Mouse (Mus musculus) spleen, adult 2 months (tissue): ENCODE measurements around the gene Podn. TPM values are rescaled to one million over a fixed set of nuclear protein-coding genes. Genes with fewer than 3 reads are reported as not detected.

Experiments
- DNase-seq, 2 experiments: peaks; one replicate each; pipeline versions ENCODE4 v3.0.0 to v3.0.0-alpha.2; 2012 to 2021; ENCODE audit warnings: low spot score in 2 of 2, low read depth in 1 of 2
- H3K27ac ChIP-seq: fragments of 200-500 bp; 2 replicates; pipeline ENCODE4 v1.5.1; 2012; ENCODE audit warnings: low read length, inconsistent platforms; ENCODE audit not compliant: insufficient read depth
- H3K27me3 ChIP-seq: fragments of 200-500 bp; 2 replicates; pipeline ENCODE4 v1.6.1; 2012; ENCODE audit warnings: mild to moderate bottlenecking, moderate library complexity, low read length, inconsistent platforms; ENCODE audit not compliant: control insufficient read depth, insufficient read depth
- H3K36me3 ChIP-seq: fragments of 200-500 bp; 2 replicates; pipeline ENCODE4 v1.6.1; 2012; ENCODE audit warnings: mild to moderate bottlenecking, low read length, inconsistent platforms; ENCODE audit not compliant: control insufficient read depth, insufficient read depth
- H3K4me1 ChIP-seq: fragments of 200-500 bp; 2 replicates; pipeline ENCODE4 v1.6.1; 2011; ENCODE audit warnings: inconsistent platforms; ENCODE audit not compliant: control insufficient read depth, insufficient read depth, insufficient read length
- H3K4me3 ChIP-seq: fragments of 200-500 bp; 2 replicates; pipeline ENCODE4 v1.5.1; 2011; ENCODE audit warnings: mild to moderate bottlenecking, inconsistent platforms; ENCODE audit not compliant: insufficient read depth, insufficient read length; ENCODE audit errors: extremely low read depth
- CTCF ChIP-seq: fragments of 200-500 bp; IDR thresholded peaks from 2 replicates; pipeline ENCODE4 v1.5.1; 2011; ENCODE audit warnings: mild to moderate bottlenecking, inconsistent platforms; ENCODE audit not compliant: insufficient read depth, insufficient read length, insufficient replicate concordance; ENCODE audit errors: extremely low read depth
- POLR2A ChIP-seq: fragments of 200-500 bp; IDR thresholded peaks from 2 replicates; pipeline ENCODE4 v1.6.1; 2011; ENCODE audit warnings: low read depth, low read length, inconsistent platforms
- WGBS: fragments of 180-500 bp; shearing (Covaris S2); methylation state at CpG from one replicate; pipeline ENCODE4 v1.1.7; 2018; 5-methylcytosine and 5-hydroxymethylcytosine counted together
- polyA plus RNA-seq: library from polyadenylated mRNA; depleted of rRNA; stranded (reverse); fragments of >200 nt; gene quantifications from 2 replicates; pipeline ENCODE4 v1.2.3, GENCODE M21; 2012; rRNA removed

Gene Podn
- polyA plus RNA-seq, 1 experiment = 8.0 TPM

DNA sequence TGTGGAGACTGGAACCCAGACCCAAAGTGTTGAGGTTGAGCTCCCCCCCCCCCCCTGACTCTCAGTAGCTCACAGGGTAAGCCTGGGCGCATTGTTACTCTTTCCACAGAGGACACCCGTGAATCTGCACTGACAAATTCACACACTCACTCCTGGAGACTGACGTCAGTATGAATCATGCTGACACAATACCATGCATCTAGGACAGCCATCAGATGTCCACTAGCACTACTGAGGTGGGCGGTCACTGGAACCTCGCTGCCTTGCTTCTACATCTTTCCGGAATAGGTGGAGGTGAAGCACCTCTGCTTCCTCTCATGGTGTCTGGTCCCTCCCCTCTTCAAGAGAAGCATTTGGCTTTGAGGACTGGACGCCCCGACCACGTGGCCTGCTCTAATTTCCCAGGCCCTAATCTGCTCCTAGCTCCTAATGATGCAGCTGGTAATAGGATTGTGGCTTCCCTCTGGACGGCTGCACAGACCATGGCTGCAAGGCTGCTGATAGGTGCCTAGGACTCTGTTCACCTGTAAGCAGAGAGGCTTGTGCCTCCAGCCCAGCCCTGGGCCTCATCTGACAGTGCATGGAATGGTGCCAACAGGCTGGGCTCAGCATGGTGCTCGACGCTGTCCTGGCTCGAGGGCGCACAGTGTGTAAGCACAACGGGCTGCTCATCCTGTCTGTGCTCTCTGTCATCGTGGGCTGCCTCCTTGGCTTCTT lies 128.1 kb downstream of the Podn start, which contains the start of gene Slc1a7:
Gene Slc1a7, plus strand, starts transcription at position 367 of the 717 bp plus-strand sequence.
- TF ChIP-seq CTCF = no peak
- no peak for TF ChIP-seq POLR2A
- Histone ChIP-seq H3K4me1 (no peaks in the 10 kb centered on the region; the same call in 1 of the 2 replicates), H3K27ac (no peak within 1 kb of the TSS), H3K36me3 (no peaks in the 10 kb centered on the region), H3K27me3 (no peaks in the 10 kb centered on the region), H3K4me3 (no peak within 1 kb of the TSS)
- WGBS = 88% methylated on average over 16 of the region's 16 CpGs
- no peak for DNase-seq

DNA sequence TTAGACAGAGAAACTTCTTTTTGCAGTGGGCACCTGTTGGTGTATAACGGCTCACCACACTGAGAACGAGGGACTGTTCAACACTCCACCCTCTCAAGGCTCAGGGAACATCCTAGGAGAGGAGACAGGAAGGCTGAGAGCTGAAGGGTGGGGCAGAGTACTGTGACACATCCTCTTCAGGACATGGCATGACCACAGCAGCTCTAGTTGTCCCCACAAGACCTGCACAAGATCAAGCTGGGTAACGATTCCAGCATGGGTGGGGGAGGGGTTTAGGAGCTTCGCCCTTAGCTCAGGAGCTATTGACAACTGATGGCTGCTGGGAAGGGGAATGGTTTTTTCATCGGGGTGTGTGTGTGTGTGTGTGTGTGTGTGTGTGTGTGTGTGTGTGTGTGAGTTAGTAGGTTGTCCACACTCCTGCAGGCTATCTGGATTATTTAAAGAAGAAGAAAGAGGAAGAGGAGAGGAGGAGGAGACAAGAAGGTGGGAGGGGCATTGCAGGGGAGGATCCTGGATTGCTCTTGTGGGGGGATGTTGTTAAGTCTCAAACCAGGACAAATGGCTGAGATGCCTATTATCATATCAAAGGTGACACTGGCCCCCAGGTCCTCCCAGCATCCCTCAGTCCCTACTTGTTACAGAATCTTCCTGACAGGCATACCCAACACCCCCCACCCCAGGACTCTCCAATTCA lies 129.7 kb downstream of the Podn start:
- Histone ChIP-seq H3K27ac (no peak overlapping the region), H3K4me1 (no peaks in the 10 kb centered on the region; the same call in 1 of the 2 replicates), H3K27me3 (no peaks in the 10 kb centered on the region), H3K36me3 (no peaks in the 10 kb centered on the region), H3K4me3 (no peak overlapping the region)
- 32% methylated on average over 5 of the region's 5 CpGs for WGBS
- TF ChIP-seq POLR2A (no peak), CTCF (no peak)
- DNase-seq = no peak

Other genes starting within 250 kb of the Podn start
- gene Magoh, start 216.7 kb downstream of the Podn start, polyA plus RNA-seq = 14.7 and 29.4 TPM in 2 replicates
- gene 0610037L13Rik, start 206.6 kb downstream of the Podn start, polyA plus RNA-seq = 15.0 and 16.5 TPM in 2 replicates
- gene Cpt2, start 172.8 kb downstream of the Podn start, polyA plus RNA-seq = 21.9 and 55.4 TPM in 2 replicates
- 0.05 TPM in 2 replicates for gene Slc1a7, start 128.1 kb downstream of the Podn start, polyA plus RNA-seq
- 38.6 and 54.0 TPM in 2 replicates for gene Scp2, start 48.6 kb upstream of the Podn start, polyA plus RNA-seq
- gene Echdc2, start 69.0 kb upstream of the Podn start, polyA plus RNA-seq = 3.4 and 4.9 TPM in 2 replicates
- 0.04 TPM in 1 of 2 replicates, not detected in the other for gene Zyg11a, start 121.6 kb upstream of the Podn start, polyA plus RNA-seq
- gene Zyg11b, start 204.7 kb upstream of the Podn start, polyA plus RNA-seq = 4.3 and 5.5 TPM in 2 replicates
- 2.8 and 3.7 TPM in 2 replicates for gene Coa7, start 231.7 kb upstream of the Podn start, polyA plus RNA-seq